Mouse (Mus musculus) thymus, postnatal 0 days (tissue): ENCODE results near the gene Prlr. TPM values are rescaled to one million over a fixed set of nuclear protein-coding genes. Genes with fewer than 3 reads are reported as not detected.
A peak's percentile ranks its signal among the peaks of the same experiment; 100 is the strongest.

ENCODE experiments used
- DNase-seq: peaks from one replicate; pipeline ENCODE4 v3.0.0-alpha.2; 2015; ENCODE audit warnings: low spot score
- polyA plus RNA-seq: library from polyadenylated mRNA; unstranded; fragments of >200 nt; fragmentation: Nextera tagmentation; extraction: Ambion mirVana; gene quantifications from 2 replicates; pipeline ENCODE4 v1.2.1, GENCODE M21; 2015

Gene Prlr
- 0.37 and 0.62 TPM in 2 replicates for polyA plus RNA-seq

DNA sequence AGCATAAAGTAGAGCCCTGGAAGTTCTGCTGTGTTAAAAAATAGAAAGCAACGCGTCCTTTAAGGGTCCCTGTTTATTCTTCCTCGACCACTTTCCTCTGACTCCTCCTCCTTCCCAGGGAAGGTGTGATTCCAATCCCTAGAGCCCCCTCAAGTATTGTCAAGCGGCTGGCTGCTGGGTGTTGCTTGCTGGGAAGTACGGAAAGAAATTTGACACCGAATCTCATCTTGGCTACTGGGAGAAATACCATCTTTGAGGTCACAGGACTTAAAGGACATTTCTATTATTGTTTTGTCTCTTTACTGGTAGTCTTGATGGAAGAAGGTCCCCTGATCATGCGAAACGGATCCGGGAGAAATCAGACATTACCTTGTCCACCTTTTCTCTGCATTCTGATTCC lies at the start of gene Prlr:
TSS of gene Prlr (plus strand) at position 156 of the 400 bp plus-strand sequence.
- no peak for DNase-seq

DNA sequence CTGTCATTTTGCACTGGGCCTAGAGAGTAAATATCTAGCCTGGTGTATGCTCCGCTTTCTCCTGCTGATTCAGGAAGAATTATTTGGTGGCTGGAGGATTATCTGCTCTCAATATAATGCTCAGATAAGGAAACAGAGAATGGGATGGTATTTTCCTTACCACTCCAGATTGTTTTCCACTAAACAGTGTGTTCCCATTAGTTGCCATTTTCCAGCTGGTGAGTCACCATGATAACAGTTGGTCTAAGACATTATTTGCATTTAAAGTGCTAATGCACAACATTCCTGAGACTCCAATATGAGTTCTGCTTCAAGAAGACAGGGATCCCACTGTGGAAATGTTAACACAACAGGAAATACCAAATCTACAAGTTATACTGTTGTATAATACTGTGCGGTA lies 43.3 kb upstream of the Prlr start:
- DNase-seq = no peak

DNA sequence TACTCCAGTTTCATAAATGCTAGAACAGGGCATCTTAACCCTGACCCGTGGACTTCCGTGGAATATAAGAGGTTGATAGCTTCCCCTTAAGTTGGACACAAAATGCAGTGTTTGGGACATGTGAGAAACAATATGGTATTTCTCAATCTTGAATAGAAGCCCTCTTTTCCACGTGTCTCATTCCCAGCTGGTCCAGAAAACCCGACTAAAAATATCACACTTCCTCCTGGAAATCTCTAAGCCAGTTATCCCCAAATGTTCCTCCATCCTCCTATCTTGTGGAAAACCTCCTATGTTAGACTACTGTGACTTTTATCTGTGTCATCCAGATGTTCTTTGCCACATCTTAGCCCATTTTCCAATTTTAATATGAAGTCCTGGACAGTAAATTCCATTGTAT lies 42.1 kb upstream of the Prlr start:
- DNase-seq = no peak

DNA sequence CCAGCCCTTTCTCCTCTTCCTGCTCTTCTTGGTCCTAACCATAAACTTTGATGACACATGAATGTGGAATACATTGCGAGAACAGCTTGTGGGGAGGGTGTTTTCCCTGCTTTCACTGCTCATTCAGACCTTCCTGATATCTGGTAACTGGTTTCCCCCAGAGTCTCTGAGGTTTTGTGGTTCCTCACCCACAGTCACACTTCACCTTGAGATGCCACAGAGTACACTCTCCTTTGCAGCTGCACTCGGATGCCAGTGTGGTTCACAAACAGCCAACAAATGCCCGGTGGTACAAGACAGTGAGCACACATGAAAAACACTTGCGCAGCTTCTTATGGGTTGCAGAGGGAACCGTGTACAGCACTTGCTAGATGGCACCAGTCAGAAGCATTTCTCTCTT lies 32.5 kb upstream of the Prlr start:
- peak; percentile 29 for DNase-seq

DNA sequence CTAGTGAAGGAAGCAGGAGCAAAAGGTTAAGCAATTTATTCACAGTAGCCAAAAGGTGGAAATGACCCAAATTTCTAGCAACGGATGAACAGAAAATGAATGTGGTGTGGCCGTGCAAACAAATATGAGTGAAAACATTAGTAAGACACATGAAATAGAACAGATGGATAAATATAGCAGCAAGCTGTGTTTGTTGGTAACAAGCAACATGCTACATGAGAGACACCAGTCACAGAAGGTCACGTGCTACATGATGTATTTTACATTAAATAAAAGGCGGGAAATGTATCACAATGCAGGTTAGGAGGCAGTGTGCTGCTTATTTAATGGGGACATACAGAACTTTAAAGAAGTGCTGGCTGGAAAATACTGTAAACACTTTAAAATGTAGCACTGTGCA lies 28.8 kb upstream of the Prlr start:
- DNase-seq = no peak

DNA sequence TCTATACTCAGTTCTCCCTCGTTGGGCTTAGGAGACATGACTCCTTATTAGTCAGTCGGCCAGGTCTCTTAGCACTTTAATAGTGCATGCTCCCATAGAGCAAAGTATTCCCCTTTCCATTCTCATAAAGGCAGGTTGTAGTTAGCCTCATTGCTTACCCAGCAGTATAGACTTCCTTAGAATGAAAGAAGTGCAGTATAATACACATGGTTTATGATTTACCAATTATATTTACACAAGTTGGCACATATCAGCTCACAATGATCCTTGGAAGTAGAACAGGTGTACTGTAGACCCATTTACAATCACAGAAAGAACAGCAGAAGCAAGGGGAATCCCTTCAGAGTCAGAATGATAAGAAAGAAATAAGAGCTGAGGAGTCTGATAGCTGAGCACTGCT lies 16.4 kb upstream of the Prlr start:
- DNase-seq = no peak

DNA sequence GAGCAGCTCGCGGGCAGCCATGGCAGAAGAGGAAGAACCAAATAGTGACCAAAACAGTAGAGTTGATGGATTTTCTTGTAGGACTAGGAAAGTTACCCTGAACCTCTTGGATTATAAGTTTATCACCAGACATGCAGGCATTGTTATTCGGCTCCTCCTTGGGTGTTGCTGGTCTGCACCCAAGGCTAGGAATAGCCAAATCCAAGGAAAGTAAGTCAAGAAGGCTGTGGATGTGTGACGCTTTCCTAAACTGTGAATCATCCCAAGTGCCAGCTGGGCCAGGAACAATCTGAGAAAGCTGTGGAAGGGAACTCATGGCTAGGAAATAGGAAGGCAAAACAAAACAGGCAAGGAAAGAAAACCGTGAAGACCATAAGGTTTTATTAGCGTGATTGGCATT lies 2.0 kb upstream of the Prlr start:
- no peak for DNase-seq

DNA sequence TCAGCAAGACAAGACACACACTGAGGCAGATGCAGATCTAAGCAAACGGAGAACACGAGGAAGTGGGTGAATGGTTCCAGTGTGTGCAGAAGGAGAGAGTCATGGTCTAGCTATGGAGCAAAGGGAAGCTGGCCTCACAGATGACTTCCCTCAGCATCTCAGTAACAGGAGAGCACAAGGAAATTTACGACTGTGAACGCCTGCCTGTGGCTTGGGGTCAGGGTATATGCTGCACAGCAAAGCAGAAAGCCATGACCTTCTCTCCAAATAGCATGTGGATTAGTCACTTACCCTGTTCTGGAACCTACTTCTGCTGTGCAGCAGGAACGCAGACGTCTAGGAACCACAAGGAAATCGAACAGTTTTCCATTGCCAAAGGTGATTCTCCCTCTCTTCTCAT lies 1.4 kb upstream of the Prlr start:
- no peak for DNase-seq

DNA sequence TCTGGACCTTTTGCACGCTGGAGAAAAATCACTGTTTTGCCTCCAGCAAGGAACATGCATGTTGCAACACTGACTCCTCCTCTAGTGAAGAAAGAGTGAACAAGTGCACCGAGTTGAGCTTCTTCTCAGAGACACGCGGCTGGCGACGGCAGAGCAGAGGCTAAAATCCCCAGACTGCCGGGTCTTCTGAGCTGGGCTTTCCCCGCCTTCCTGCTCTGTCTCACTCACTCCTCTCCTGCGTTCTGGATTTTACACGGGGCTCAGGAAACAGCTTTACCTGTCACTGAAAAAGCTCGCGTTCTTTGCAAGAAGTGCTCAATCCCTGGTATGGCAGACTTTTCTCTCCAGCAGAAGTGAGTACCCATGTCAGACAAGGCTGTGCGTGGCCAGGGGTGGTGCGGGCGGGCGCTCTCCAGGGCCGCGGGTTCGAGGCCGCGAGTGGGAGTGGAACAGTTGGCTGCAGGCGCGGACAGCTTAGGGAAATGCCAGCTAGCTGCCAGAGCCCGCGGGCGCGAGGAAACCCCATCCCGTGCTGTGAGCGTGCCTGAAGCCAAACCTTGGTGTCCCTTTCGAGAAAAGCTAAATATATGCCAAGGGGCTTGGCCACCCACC lies 587 bp downstream of the Prlr start:
- no peak for DNase-seq

DNA sequence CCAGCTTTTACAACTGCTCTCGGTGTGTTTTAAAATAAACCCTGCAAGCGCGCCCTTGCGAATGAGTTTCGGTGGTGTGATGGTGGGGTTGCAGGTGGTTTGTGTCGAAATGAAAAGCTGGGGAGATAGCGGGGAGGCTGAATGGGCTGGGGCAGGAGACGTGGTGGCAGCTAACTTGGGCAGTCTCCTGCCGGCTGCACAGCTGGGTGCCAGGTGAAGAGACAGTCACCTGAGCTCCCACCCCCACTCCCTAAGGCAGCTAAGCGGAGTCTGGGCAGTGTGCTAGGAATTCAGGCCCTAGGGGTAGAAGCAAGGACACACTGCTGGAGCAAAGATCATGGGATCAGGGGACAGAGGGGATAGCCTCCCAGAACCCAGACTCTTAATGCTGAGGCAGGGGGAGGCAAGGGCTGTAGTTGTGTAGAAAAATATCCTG lies 1.1 kb downstream of the Prlr start:
- no peak for DNase-seq

DNA sequence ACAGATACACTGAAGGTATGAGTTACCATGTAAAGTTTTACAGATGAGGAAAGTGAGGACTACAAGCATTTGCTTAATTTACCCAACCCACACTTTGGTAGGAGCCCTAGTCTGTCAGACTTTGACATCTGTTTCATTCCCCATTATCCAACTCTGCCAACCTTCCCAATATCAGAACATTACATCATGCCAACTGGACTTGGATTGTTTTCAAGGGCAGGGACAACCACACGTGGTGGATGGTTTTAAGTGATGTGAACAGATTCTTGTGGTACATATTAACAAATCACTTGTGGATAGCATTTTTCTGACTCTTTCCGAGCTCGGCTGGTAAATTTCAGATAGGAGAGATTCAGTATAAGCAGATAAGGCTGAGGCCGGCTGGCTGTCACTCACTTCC lies 3.7 kb downstream of the Prlr start:
- DNase-seq = no peak

DNA sequence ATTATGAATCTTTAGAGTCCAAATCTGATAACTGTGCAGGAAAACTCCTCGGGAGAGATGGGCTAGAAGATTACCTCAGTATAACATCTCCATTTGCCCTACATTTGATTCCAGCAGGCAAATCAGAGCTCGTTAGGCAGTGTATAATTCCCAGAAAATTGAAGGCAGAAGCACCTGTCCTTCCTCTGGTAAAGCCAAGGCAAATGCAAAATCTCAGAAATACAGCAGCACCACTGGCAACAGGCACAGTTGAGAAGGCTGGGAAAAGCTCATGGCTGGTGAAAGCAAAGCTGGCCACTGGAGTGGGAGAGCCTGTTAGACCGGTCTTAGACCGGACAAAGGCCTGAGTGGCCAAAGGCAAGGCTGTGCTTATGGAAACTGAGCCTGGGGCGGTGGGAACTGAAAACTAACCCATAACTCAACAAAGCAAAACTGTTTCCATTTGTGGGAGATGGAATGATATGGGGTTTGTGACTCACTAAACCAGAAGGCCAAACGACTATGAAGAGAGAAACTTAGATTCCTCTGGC lies 15.1 kb downstream of the Prlr start:
- DNase-seq = no peak

DNA sequence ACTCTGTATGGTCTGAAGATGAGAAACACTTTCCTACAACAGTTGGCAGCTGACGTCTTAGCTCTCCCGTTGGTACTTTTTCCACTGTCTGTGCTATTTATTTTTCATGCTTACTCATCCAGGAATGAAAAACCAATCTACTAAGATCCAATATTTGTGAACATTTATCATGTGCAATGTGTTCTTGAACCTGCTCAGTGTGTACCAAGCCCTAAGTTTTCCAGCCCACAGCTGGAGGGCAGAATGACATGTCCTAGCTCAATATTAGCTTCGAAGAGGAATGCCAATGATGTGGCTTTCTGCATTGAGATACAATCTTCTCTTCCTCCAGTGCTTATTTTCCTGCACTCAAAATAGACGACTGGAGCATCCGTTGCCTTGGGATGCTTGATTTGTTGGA lies 24.0 kb downstream of the Prlr start:
- DNase-seq = no peak

DNA sequence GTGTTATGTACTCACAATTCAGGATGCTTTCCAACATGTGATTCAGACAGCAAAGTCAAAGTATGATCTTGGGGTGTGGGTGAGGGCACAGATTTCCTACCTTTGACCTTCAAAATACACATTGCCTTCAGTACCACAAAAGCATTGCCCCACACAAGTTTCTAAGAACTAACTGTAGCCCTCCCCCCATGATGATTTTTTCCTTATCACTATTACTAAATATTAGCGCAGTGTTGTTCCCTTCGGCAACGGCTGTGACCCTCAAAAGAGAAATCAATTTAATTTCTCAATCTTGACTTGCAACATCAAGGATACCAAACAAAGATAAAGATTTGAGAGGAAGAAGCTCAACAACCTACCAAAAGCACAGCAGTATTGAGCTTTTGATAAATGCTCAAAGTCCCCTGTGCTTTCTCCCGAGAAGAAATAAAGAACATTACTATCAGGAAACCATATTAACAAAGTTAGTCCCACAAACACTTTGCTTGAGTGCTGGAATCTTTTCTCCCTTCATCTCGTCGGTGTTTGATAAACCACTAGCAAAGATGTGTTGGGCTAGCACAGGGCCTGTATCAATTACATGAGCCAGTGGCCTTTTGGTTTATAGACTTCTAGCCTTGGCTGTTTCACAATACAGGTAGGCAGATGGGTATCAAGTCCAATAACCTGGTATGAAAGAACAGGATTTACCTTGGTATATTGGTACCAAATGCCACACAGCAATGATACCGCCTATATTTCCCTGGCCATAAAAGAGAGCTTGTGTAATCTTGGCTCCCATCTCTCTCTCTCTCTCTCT lies 25.7 kb downstream of the Prlr start:
- no peak for DNase-seq

DNA sequence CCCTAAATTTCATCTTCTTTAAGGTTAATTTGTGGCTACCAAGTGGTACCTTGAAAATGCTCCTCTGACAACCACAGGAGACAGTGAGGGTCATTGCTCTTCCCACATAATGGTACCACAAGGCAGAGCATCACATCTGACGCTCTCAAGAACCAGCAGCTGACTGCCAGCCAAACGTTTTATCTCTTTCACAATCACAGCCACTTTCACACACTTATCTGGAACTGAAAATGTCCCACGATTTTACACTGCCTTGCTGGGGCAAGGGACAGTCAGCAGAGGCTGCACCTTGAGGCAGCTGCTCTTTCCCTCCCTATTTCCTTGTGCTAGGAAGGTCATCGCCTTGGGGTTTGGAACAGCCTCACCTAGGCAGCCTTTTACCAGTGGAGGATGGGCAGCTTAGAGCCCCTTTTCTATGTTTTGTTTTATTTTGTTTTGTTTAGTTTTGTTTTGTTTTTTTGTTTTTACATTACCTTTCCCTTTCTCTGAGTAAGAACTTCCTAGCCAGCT lies 33.3 kb downstream of the Prlr start:
- no peak for DNase-seq

DNA sequence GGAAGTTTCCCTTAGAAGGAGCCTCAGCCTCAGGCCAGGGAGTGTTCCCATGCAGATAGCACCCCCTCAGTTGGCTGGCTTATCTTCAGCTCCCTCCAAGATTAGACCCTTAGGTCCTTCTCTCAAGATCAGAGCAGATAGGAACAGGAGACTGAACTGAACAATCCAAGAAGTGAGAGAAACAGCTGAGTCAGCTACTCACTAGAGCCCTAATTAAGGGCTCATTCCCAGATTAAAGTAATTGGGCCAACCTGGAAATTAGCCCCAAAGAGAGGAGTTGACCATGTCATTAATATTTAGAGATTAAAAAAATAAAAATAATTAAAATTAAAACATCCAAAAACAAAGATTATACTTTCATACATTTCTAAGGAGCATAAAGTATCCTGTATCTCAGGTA lies 35.0 kb downstream of the Prlr start:
- no peak for DNase-seq

DNA sequence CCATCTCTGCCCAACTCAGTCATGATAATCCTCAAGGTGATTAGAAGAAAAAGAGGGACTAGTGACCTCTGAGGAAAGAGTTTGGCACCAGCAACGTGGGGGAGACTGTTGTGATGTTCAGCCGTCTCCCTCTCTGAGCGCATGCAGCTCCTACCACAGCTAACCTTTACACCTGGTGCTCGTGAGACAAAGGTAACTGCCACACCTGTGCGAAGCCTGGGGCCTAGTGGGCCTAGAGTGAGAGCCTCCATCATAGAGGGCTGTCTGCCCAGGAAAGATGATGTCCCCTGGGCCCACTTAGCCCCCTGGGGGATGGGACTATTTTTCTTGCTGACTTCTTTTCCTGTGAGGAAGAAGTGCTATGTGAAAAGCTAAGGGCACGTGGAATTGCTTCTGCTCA lies 36.2 kb downstream of the Prlr start:
- DNase-seq = no peak

DNA sequence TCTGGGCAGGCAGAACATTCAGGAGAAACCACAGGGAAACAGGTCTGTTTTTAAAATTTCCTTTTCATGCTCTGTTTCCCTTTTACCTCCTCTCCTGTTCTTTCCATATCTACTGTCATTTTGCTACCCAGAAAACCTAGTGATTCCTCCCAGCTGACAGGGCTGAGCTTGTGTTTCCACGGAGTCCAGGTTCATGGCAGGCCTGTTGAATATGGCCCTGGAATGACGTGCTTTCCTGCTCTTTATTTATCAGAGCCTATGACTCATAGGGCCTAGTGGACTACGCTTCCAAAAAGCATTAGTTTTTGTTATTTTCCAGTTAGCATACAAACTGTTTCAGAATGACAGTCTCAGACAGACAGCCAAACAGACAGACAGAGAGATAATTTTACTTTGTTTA lies 36.7 kb downstream of the Prlr start:
- DNase-seq = no peak

DNA sequence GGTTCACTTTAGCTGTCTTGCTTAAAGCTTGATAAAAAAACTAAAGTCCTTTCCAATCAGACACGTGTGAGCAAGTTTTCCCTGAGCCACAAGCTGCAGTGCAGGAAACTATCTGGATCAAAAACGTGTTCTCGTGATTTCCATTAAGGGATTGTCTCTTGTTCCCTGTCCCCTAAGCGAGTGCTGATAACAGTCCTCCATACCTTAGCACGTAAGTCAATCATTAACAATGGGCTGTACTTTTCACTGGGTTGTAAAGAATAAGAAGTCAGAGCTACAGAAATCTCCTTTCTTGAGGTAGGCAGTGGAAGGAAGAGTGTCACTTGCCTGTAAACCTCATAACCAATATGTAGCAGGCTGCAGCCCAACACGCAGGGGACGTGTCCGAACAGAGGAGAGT lies 38.7 kb downstream of the Prlr start:
- DNase-seq = no peak

DNA sequence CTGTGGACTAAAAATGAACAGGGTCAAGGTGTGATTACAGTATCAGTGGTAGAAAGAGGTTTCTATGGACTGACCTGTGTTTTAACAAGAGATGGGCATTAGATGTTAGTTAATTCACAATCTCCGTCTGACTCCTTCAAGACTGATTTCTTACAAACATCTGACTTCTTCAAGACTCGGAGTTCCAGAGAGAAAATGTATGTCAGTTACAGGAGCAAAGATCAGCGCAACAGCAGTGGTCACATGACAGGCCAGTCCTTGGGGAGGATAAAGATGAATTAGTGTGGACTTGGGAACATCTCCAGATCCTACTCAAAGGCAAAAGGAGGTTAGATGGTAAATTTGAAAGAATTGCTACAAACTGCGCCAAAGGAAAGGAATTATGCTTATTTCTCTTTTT lies 39.2 kb downstream of the Prlr start:
- no peak for DNase-seq

DNA sequence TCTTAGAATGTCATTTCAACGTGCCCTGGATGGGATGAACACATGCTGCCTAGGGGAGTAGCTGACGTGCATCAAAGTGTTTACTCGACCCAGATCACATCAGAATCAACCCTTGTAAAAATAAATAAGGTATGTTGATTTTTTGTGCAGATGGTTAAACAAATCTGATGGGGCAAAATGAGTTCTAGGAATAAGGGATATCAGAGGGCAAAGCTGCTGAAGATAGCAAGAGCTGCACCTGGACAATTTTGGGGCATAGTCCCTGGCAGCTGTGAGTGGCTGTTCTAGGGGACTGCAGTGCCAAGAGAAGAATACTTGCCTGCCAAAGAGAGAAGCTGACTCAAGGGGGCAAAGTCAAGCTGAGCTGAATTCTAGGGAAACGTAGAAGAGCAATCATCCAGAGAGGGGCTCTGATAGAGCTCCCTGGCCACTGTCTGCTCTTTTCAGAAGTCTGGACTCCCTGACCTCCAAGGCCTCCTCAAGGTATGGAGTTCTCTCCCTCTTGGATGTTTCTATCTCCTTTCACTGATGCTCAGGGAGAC lies 46.6 kb downstream of the Prlr start:
- DNase-seq = no peak

DNA sequence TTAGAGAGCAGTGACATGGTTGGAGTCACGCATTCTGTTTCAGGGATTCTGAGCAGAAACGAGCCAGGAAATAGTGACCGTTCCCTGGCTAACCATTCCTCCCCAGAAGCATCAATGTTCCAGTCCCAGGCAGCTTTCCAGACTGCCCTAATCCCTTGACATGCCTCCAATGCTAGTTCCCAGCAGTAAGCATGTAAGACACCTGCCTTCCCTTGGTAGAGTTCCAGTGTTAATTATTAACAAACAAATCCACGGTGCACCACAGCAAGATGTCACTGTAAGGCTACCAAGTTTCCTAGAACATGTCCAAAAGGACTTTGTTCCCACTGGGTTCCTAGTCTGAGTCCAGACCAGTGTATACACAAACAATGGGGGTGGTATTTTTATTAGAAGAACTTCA lies 48.7 kb downstream of the Prlr start:
- no peak for DNase-seq
